Mouse (Mus musculus) left cerebral cortex, adult 8-10 months (tissue): ENCODE measurements around the gene Samd4b. TPM values are rescaled to one million over a fixed set of nuclear protein-coding genes. Genes with fewer than 3 reads are reported as not detected.
A peak's percentile ranks its signal among the peaks of the same experiment; 100 is the strongest.
"Not testable (repeated sequence)": the region's sequence is repeated elsewhere in the genome, so short reads cannot be mapped to it uniquely, and the experiment has no call there.

Experiments used
- DNase-seq, 2 experiments: peaks; one replicate each; pipeline ENCODE4 v3.0.0; 2022; ENCODE audit warnings: low spot score in 2 of 2
- total RNA-seq, 4 experiments: library from RNA; stranded (reverse); gene quantifications; 2 replicates each; pipeline ENCODE4 v1.2.4; 2022

Samd4b gene
- total RNA-seq: 10 to 100 TPM; 58.2 to 70.1 (median 61.7) TPM

- peak; percentile 97 to 98 for DNase-seq
These were observed at the start of gene Samd4b, which contains the start of gene Pak4 for GRCm38 (mm10) chr7:28597642-28598446. TSS of gene Samd4b (minus strand) at chr7:28598144. TSS of gene Pak4 (minus strand) at chr7:28598185.

GRCm38 (mm10) chr7:28647016-28647415 lies 49.1 kb upstream of the Samd4b start:
- DNase-seq: no peak

DNA sequence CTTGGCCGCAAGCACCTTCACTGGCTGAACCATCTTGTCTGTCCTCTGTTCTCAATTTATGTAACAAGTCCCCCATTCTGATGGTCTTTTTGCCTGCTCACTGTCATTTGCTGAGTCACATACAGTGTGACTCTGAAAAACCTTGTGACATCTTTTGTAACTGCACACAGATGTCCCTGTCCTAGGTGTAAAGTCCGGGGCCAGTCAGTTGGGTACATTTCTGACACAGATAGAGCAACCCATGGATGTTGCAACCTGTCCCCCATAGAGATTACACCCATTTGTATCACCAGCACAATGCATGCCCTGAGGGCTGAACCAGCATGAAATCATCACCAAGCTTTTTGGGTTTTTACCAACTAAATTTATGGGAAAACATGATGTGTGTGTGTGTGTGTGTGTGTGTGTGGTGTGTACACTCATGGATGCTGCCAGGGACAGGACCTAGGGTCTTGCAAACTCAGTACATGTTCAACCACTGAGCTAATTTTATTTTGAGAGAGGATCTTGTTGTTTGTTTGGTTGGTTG lies 48.1 kb upstream of the Samd4b start:
- DNase-seq: no peak

DNA sequence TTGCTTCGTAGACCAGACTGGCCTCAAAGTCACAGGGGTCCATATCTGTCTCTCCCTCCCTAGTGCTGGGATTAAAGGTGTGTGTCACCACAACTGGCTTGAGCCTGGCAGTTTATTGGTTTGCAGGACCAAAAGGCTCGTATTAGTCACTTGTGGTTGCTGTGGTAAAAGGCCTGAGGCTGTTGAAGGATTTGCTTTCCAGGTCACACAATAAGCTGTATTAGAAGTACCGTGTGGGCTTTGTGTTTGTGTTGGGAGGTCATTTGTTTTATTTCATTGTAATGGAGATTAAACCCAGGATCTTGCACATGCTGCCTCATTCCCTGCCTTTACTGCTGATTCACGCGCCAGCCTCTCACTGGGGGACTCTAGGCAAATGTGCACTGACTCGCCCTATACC lies 47.4 kb upstream of the Samd4b start:
- DNase-seq: no peak

- DNase-seq: no peak
These were observed 43.6 kb upstream of the Samd4b start for GRCm38 (mm10) chr7:28641546-28641945.

- DNase-seq: no peak
These were observed 39.6 kb upstream of the Samd4b start for GRCm38 (mm10) chr7:28637511-28637910.

DNA sequence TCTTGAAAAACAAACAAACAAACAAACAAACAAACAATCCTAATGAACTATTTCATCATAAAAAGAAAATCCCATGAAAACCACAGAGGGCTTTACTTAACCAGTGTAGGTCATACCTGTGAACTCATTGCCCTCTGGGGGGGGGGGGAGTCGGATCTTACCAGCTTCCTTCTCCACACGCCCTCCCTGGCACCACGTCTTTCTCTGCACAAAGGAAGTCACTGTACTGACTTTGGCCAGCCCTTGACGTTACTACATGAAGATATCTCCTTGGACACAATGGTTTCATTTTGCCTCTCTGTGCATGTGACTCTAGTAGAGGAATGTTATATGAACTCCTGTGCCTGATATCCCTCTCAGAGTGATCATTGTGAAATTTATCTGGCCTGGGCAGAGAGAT lies 36.2 kb upstream of the Samd4b start:
- DNase-seq: no peak

- DNase-seq: no peak
These were observed 33.1 kb upstream of the Samd4b start, which contains the start of gene Acp7 for GRCm38 (mm10) chr7:28631073-28631472. TSS of gene Acp7 (minus strand) at chr7:28631332.

GRCm38 (mm10) chr7:28624791-28625190 lies 26.8 kb upstream of the Samd4b start:
- no peak for DNase-seq

- no peak for DNase-seq
These were observed 21.3 kb upstream of the Samd4b start for GRCm38 (mm10) chr7:28619098-28619715.

GRCm38 (mm10) chr7:28605951-28606350 lies 8.0 kb upstream of the Samd4b start:
- DNase-seq: no peak

- not testable (repeated sequence) for DNase-seq
These were observed 5.8 kb upstream of the Samd4b start for GRCm38 (mm10) chr7:28603788-28604187.

- no peak for DNase-seq
These were observed 5.2 kb upstream of the Samd4b start for GRCm38 (mm10) chr7:28603136-28603535.

DNA sequence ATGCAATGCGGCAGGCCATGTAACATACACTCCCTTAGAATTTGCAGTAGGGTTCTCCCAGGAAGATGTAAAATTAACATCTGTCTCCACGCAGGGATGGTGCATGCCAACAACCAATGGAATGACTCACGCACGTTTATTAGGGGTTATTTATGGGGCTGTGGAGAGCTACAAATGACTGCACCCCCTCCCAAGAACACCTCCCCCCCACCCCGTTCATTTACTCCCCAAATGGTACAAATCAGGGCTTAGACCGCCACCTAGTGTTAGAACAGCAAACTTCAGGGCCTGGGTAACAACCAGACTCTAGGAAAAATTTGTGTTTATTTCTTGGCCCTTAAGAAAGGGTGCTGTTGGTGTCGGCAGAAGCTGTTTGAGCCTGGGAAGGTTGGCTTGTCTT lies 3.7 kb upstream of the Samd4b start:
- DNase-seq: no peak

DNA sequence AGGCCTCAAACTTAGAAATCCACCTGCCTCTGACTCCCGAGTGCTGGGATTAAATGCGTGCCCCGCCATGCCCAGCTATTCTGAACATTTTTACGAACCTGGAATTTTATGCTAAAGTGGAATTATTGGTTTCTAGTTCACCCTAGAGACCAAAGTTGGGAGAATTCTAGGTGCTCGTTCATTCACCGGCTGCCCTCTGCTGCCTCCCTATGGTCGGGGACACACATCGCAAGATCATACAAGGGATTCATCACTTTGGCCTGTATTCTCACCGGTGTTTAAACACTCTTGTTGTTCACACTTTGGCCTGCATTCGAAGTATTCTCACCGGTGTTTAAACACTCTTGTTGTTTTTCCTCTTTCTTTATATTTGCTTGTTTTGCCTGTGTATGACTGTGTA lies 3.1 kb upstream of the Samd4b start:
- DNase-seq: no peak

- no peak for DNase-seq
These were observed 1.0 kb upstream of the Samd4b start for GRCm38 (mm10) chr7:28598951-28599350.

DNA sequence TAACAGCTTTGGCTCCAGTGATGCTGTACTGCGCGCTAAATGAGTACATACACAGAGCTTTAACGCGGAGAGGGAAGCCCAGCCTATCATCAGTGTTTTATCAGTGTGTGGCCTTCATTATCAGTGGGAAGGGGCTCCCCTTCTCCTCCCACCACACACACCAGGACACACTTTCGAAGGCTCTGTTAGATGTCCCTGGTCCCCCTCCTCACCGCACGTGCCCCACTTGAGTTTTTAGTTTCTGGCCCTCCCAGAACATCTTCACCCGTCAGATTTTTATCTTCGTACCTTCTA lies 720 bp downstream of the Samd4b start:
- DNase-seq: no peak

DNA sequence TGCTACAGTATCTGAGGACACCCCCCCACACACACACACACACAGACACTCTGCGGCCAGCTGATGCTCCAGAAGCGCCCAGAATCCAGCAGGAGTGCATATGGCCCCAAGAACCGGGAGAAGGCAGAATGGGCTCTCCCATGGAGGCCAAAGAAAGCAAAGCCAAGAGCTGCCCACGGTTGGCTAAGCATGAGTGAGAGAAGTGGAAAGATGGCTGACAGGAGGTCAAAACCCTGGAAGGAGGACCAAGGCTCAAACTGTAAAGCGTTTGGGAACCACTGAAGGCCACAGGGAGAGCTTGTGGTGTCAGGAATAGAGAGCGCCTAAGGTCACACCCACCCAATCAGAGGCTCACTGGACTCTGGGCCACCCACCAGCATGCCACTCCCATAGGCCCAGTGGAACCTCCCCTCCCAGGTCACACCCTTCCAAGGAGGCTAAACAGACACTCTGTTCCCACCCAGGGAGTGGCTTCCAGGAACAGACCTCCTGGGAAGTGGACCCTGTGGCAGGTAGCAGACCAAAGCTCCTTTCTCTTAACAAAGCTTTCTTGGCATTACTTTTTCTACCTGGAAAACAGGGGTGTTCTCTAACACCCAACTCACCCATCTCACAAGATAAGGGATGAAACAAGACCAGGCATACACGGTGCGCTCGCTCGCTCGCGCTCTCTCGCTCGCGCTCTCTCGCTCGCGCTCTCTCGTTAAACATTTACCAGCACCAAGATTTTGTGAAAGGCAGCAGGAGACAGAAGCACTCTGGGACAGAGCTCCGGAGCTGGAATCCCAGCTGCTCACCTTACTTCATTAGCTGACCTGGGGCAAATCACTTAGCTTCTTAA lies 1.3 kb downstream of the Samd4b start:
- no peak for DNase-seq

GRCm38 (mm10) chr7:28595751-28596435 lies 2.1 kb downstream of the Samd4b start:
- DNase-seq: no peak

- no peak for DNase-seq
These were observed 4.5 kb downstream of the Samd4b start for GRCm38 (mm10) chr7:28593206-28594111.
